Mouse (Mus musculus): ENCODE results near the gene Ncoa7.

- no peak for TF ChIP-seq CTCF (IDR thresholded peaks at IDR 0.05)
- TF ChIP-seq EP300 (IDR thresholded peaks at IDR 0.05), result no peak
Measured at GRCm38 (mm10) chr10:30762284-30762964, 40.7 kb downstream of the Ncoa7 start.
